Mouse (Mus musculus): ENCODE data around the gene Hrg.
A peak's percentile ranks its signal among the peaks of the same experiment; 100 is the strongest.
"Not testable (repeated sequence)": the region's sequence is repeated elsewhere in the genome, so short reads cannot be mapped to it uniquely, and the experiment has no call there.

Hrg gene

GRCm38 (mm10) chr16:22938541-22938940, 12.3 kb upstream of the Hrg start:
- peak; percentile 7 for DNase-seq (ENCODE audit: low read depth, low spot score)
- Histone ChIP-seq H3K27me3 (ENCODE audit: control insufficient read depth, insufficient read depth, low read length, poor library complexity, severe bottlenecking) (no peaks in the 10 kb centered on the region), H3K36me3 (ENCODE audit: control insufficient read depth, insufficient read depth, low read length, poor library complexity, severe bottlenecking) (no peaks in the 10 kb centered on the region)

GRCm38 (mm10) chr16:22939120-22939695, 11.7 kb upstream of the Hrg start:
- H3K27me3 ChIP-seq (ENCODE audit: control insufficient read depth, insufficient read depth, low read length, poor library complexity, severe bottlenecking), result no peaks in the 10 kb centered on the region
- H3K36me3 ChIP-seq (ENCODE audit: control insufficient read depth, insufficient read depth, low read length, poor library complexity, severe bottlenecking), result no peaks in the 10 kb centered on the region
- no peak for DNase-seq (ENCODE audit: low read depth, low spot score)

GRCm38 (mm10) chr16:22941825-22942476, 8.9 kb upstream of the Hrg start:
- H3K27me3 ChIP-seq (ENCODE audit: control insufficient read depth, insufficient read depth, low read length, poor library complexity, severe bottlenecking); H3K36me3 ChIP-seq (ENCODE audit: control insufficient read depth, insufficient read depth, low read length, poor library complexity, severe bottlenecking); DNase-seq (ENCODE audit: low read depth, low spot score): not testable (repeated sequence)

- no peak for DNase-seq (ENCODE audit: low read depth, low spot score)
- no peaks in the 10 kb centered on the region for H3K27me3 ChIP-seq (ENCODE audit: control insufficient read depth, insufficient read depth, low read length, poor library complexity, severe bottlenecking)
Measured at GRCm38 (mm10) chr16:22947371-22947770, 3.5 kb upstream of the Hrg start.

GRCm38 (mm10) chr16:22953069-22953468, 2.2 kb downstream of the Hrg start:
- H3K27me3 ChIP-seq (ENCODE audit: control insufficient read depth, insufficient read depth, low read length, poor library complexity, severe bottlenecking), result no peaks in the 10 kb centered on the region
- no peak for DNase-seq (ENCODE audit: low read depth, low spot score)

More at GRCm38 (mm10) chr16:22947371-22947770, 3.5 kb upstream of the Hrg start:
- no peaks in the 10 kb centered on the region for H3K36me3 ChIP-seq (ENCODE audit: control insufficient read depth, insufficient read depth, low read length, poor library complexity, severe bottlenecking)

GRCm38 (mm10) chr16:22955397-22956084, 4.7 kb downstream of the Hrg start:
- Histone ChIP-seq H3K36me3 (ENCODE audit: control insufficient read depth, insufficient read depth, low read length, poor library complexity, severe bottlenecking) (no peaks in the 10 kb centered on the region), H3K27me3 (ENCODE audit: control insufficient read depth, insufficient read depth, low read length, poor library complexity, severe bottlenecking) (no peaks in the 10 kb centered on the region)
- no peak for DNase-seq (ENCODE audit: low read depth, low spot score)

More at GRCm38 (mm10) chr16:22953069-22953468, 2.2 kb downstream of the Hrg start:
- no peaks in the 10 kb centered on the region for H3K36me3 ChIP-seq (ENCODE audit: control insufficient read depth, insufficient read depth, low read length, poor library complexity, severe bottlenecking)

GRCm38 (mm10) chr16:22956085-22956439, 5.2 kb downstream of the Hrg start:
- H3K27me3 ChIP-seq (ENCODE audit: control insufficient read depth, insufficient read depth, low read length, poor library complexity, severe bottlenecking), result no peaks in the 10 kb centered on the region
- DNase-seq (ENCODE audit: low read depth, low spot score), result no peak
- no peaks in the 10 kb centered on the region for H3K36me3 ChIP-seq (ENCODE audit: control insufficient read depth, insufficient read depth, low read length, poor library complexity, severe bottlenecking)

- no peak for DNase-seq (ENCODE audit: low read depth, low spot score)
- Histone ChIP-seq H3K36me3 (ENCODE audit: control insufficient read depth, insufficient read depth, low read length, poor library complexity, severe bottlenecking) (no peaks in the 10 kb centered on the region), H3K27me3 (ENCODE audit: control insufficient read depth, insufficient read depth, low read length, poor library complexity, severe bottlenecking) (no peaks in the 10 kb centered on the region)
Measured at GRCm38 (mm10) chr16:22961073-22961472, 10.2 kb downstream of the Hrg start.

GRCm38 (mm10) chr16:22962256-22962655, 11.4 kb downstream of the Hrg start:
- Histone ChIP-seq H3K27me3 (ENCODE audit: control insufficient read depth, insufficient read depth, low read length, poor library complexity, severe bottlenecking) (no peaks in the 10 kb centered on the region), H3K36me3 (ENCODE audit: control insufficient read depth, insufficient read depth, low read length, poor library complexity, severe bottlenecking) (no peaks in the 10 kb centered on the region)
- no peak for DNase-seq (ENCODE audit: low read depth, low spot score)

GRCm38 (mm10) chr16:22963293-22963692, 12.4 kb downstream of the Hrg start:
- DNase-seq (ENCODE audit: low read depth, low spot score), result no peak
- H3K36me3 ChIP-seq (ENCODE audit: control insufficient read depth, insufficient read depth, low read length, poor library complexity, severe bottlenecking), result no peaks in the 10 kb centered on the region
- H3K27me3 ChIP-seq (ENCODE audit: control insufficient read depth, insufficient read depth, low read length, poor library complexity, severe bottlenecking), result no peaks in the 10 kb centered on the region

- Histone ChIP-seq H3K27me3 (ENCODE audit: control insufficient read depth, insufficient read depth, low read length, poor library complexity, severe bottlenecking) (no peaks in the 10 kb centered on the region), H3K36me3 (ENCODE audit: control insufficient read depth, insufficient read depth, low read length, poor library complexity, severe bottlenecking) (no peaks in the 10 kb centered on the region)
- no peak for DNase-seq (ENCODE audit: low read depth, low spot score)
Measured at GRCm38 (mm10) chr16:22967383-22968030, 16.6 kb downstream of the Hrg start.

GRCm38 (mm10) chr16:22996951-22997350, 46.1 kb downstream of the Hrg start:
- not testable (repeated sequence) for H3K27me3 ChIP-seq (ENCODE audit: control insufficient read depth, insufficient read depth, low read length, poor library complexity, severe bottlenecking); H3K36me3 ChIP-seq (ENCODE audit: control insufficient read depth, insufficient read depth, low read length, poor library complexity, severe bottlenecking); DNase-seq (ENCODE audit: low read depth, low spot score)

Measured in splenic B cell, adult 2 months (primary cell).